Mouse (Mus musculus): ENCODE results near the gene Oas1a. TPM values are rescaled to one million over a fixed set of nuclear protein-coding genes. Genes with fewer than 3 reads are reported as not detected.
"Not testable (repeated sequence)": the region's sequence is repeated elsewhere in the genome, so short reads cannot be mapped to it uniquely, and the experiment has no call there.

Gene Oas1a
- polyA plus RNA-seq, 1 experiment from 2014 or later = 0.70 TPM

DNA sequence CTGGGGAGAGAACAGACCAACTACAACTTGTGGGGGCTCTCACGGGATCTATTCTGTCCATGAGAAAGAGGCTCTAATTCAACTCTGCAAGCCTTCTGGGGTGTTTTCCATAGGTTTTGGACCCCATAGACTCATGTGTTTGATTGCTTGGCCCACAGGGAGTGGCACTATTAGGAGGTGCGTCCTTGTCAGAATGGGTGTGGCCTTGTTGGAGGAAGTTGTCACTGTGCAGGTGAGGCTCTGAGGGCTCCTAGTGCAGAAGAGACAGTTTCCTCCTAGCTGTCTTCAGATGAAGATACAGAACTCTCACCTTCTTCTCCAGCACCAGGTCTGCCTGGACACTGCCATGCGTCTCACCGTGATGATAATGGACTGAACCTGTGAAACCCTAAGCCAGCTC lies 17.2 kb upstream of the Oas1a start:
- not testable (repeated sequence) for H3K27ac ChIP-seq (ENCODE audit: low read depth, low read length); ATAC-seq (ENCODE audit: insufficient read depth, low FRiP score, low TSS enrichment); H3K4me1 ChIP-seq (ENCODE audit: control insufficient read depth, insufficient read depth, low read length); H3K4me3 ChIP-seq (ENCODE audit: low read depth, low read length); H3K9ac ChIP-seq (ENCODE audit: low read length); H3K9me3 ChIP-seq (ENCODE audit: control insufficient read depth, low read length); H3K27me3 ChIP-seq (ENCODE audit: control insufficient read depth, insufficient read depth, low read length); H3K36me3 ChIP-seq (ENCODE audit: control insufficient read depth, insufficient read depth, low read length); H3K4me2 ChIP-seq (ENCODE audit: low read depth); DNase-seq (ENCODE audit: low spot score)
- 87% methylated on average over 4 of the region's 4 CpGs for WGBS

GRCm38 (mm10) chr5:120923969-120924368 lies 16.6 kb upstream of the Oas1a start:
- Histone ChIP-seq H3K4me1 (ENCODE audit: control insufficient read depth, insufficient read depth, low read length) (no peaks in the 10 kb centered on the region), H3K9me3 (ENCODE audit: control insufficient read depth, low read length) (no peaks in the 10 kb centered on the region), H3K27me3 (ENCODE audit: control insufficient read depth, insufficient read depth, low read length) (no peaks in the 10 kb centered on the region), H3K9ac (ENCODE audit: low read length) (no peak overlapping the region), H3K4me3 (ENCODE audit: low read depth, low read length) (no peak overlapping the region), H3K4me2 (ENCODE audit: low read depth) (no peak overlapping the region), H3K27ac (ENCODE audit: low read depth, low read length) (no peak overlapping the region), H3K36me3 (ENCODE audit: control insufficient read depth, insufficient read depth, low read length) (no peaks in the 10 kb centered on the region)
- DNase-seq (ENCODE audit: low spot score) (no peak), ATAC-seq (ENCODE audit: insufficient read depth, low FRiP score, low TSS enrichment) (no peak)
- WGBS = 87% methylated on average over 4 of the region's 4 CpGs

- WGBS = 75% methylated on average over 3 of the region's 3 CpGs
- Histone ChIP-seq H3K4me3 (ENCODE audit: low read depth, low read length) (no peak overlapping the region), H3K4me1 (ENCODE audit: control insufficient read depth, insufficient read depth, low read length) (no peaks in the 10 kb centered on the region), H3K4me2 (ENCODE audit: low read depth) (no peak overlapping the region), H3K9me3 (ENCODE audit: control insufficient read depth, low read length) (no peaks in the 10 kb centered on the region), H3K27ac (ENCODE audit: low read depth, low read length) (no peak overlapping the region), H3K27me3 (ENCODE audit: control insufficient read depth, insufficient read depth, low read length) (no peaks in the 10 kb centered on the region), H3K9ac (ENCODE audit: low read length) (no peak overlapping the region), H3K36me3 (ENCODE audit: control insufficient read depth, insufficient read depth, low read length) (no peaks in the 10 kb centered on the region)
- ATAC-seq (ENCODE audit: insufficient read depth, low FRiP score, low TSS enrichment) (no peak), DNase-seq (ENCODE audit: low spot score) (no peak)
Measured at GRCm38 (mm10) chr5:120920296-120920695, 13.0 kb upstream of the Oas1a start.

DNA sequence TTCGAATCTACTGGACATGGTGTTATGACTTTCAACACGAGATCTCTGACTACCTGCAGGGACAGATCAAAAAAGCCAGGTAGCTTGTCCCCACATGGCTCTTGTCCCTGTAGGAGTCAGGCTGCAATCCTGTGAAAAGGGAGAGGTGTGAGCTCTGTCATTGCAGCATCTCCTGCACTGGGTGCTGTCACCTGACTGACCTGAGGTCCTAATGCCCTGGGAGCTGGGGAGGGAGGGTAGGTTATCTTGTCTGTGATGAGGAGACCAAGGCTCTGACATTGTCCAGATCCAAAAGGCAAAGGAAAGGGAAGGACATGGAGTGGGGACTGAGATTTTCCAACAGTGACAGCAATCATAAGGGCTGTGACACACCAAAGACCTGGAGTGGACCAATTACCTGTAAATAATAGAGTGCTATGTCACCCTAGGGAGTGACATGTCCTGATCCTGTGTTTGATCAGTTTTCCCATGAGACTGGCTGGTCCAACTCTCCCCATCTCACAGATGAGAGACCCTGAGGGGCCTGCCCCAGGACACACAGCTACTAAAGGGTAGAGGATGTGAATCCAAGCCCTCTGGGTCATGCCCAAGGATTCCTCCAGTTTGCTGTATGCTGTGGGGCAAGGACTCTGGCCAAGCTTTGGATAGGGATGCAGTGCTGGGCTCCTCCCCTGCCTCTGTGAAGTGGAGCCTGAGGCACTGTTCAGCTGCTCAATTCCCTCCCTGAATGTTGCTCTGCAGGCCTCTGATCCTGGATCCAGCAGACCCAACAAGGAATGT lies 12.0 kb upstream of the Oas1a start:
- not testable (repeated sequence) for ATAC-seq (ENCODE audit: insufficient read depth, low FRiP score, low TSS enrichment); H3K4me3 ChIP-seq (ENCODE audit: low read depth, low read length); H3K4me2 ChIP-seq (ENCODE audit: low read depth); H3K4me1 ChIP-seq (ENCODE audit: control insufficient read depth, insufficient read depth, low read length); H3K27ac ChIP-seq (ENCODE audit: low read depth, low read length); H3K27me3 ChIP-seq (ENCODE audit: control insufficient read depth, insufficient read depth, low read length); H3K9ac ChIP-seq (ENCODE audit: low read length); H3K36me3 ChIP-seq (ENCODE audit: control insufficient read depth, insufficient read depth, low read length); DNase-seq (ENCODE audit: low spot score); H3K9me3 ChIP-seq (ENCODE audit: control insufficient read depth, low read length)
- 78% methylated on average over 2 of the region's 2 CpGs for WGBS

GRCm38 (mm10) chr5:120914204-120914603 lies 6.9 kb upstream of the Oas1a start, which contains the start of gene Oas1d:
Gene Oas1d (plus strand): TSS chr5:120914536.
- 64% methylated on average over 8 of the region's 8 CpGs for WGBS
- not testable (repeated sequence) for H3K36me3 ChIP-seq (ENCODE audit: control insufficient read depth, insufficient read depth, low read length); ATAC-seq (ENCODE audit: insufficient read depth, low FRiP score, low TSS enrichment); DNase-seq (ENCODE audit: low spot score); H3K4me1 ChIP-seq (ENCODE audit: control insufficient read depth, insufficient read depth, low read length); H3K9me3 ChIP-seq (ENCODE audit: control insufficient read depth, low read length); H3K4me3 ChIP-seq (ENCODE audit: low read depth, low read length); H3K27ac ChIP-seq (ENCODE audit: low read depth, low read length); H3K4me2 ChIP-seq (ENCODE audit: low read depth); H3K27me3 ChIP-seq (ENCODE audit: control insufficient read depth, insufficient read depth, low read length); H3K9ac ChIP-seq (ENCODE audit: low read length)

DNA sequence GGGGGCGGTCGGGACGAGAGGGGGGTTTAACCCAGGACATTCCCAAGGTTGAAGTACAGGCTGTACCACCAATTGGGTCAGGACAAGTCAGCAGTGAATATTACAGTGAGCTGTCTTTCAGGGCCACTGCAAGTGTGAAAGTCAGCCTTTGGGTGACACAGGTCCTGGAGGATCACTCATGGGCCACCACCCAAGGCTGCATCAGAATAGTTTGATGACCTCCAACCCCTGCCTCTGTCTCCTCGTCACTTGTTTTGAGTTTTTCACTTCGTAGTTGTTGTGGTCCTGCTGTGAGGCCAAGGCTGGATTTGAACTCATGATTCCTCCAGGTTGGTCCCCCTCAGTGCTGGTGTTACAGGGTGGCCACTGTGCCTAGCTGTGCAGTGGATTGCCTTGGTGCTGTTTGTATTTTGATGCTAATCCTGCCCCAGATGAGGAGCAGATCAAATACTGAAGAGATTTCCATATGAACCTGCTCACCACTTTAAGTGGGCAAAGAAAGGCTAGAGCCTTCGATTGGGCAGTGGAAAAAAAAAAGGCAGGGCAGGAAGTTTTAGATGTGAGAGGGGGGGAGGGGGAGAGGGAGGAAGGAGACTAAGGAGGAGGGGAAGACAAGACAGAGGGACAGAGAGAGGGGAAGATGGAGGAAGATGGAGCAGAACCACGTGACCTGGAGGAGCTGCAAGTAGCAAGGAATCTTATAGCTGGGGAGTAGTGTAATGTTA lies 1.0 kb upstream of the Oas1a start:
- H3K27me3 ChIP-seq (ENCODE audit: control insufficient read depth, insufficient read depth, low read length) = no peaks in the 10 kb centered on the region
- no peak for ATAC-seq (ENCODE audit: insufficient read depth, low FRiP score, low TSS enrichment)
- H3K4me2 ChIP-seq (ENCODE audit: low read depth) = no peak overlapping the region
- no peak overlapping the region for H3K4me3 ChIP-seq (ENCODE audit: low read depth, low read length)
- H3K9ac ChIP-seq (ENCODE audit: low read length) = no peak overlapping the region
- no peak for DNase-seq (ENCODE audit: low spot score)
- WGBS = 51% methylated on average over 7 of the region's 7 CpGs
- H3K9me3 ChIP-seq (ENCODE audit: control insufficient read depth, low read length) = no peaks in the 10 kb centered on the region
- no peak overlapping the region for H3K27ac ChIP-seq (ENCODE audit: low read depth, low read length)
- no peaks in the 10 kb centered on the region for H3K36me3 ChIP-seq (ENCODE audit: control insufficient read depth, insufficient read depth, low read length)
- H3K4me1 ChIP-seq (ENCODE audit: control insufficient read depth, insufficient read depth, low read length) = no peaks in the 10 kb centered on the region

GRCm38 (mm10) chr5:120902056-120902455 lies 5.3 kb downstream of the Oas1a start:
- 90% methylated on average over 5 of the region's 5 CpGs for WGBS
- Histone ChIP-seq H3K27ac (ENCODE audit: low read depth, low read length) (no peak overlapping the region), H3K4me1 (ENCODE audit: control insufficient read depth, insufficient read depth, low read length) (no peaks in the 10 kb centered on the region), H3K36me3 (ENCODE audit: control insufficient read depth, insufficient read depth, low read length) (no peaks in the 10 kb centered on the region), H3K9me3 (ENCODE audit: control insufficient read depth, low read length) (no peaks in the 10 kb centered on the region), H3K4me3 (ENCODE audit: low read depth, low read length) (no peak overlapping the region), H3K27me3 (ENCODE audit: control insufficient read depth, insufficient read depth, low read length) (no peaks in the 10 kb centered on the region), H3K4me2 (ENCODE audit: low read depth) (no peak overlapping the region), H3K9ac (ENCODE audit: low read length) (no peak overlapping the region)
- no peak for DNase-seq (ENCODE audit: low spot score)
- ATAC-seq (ENCODE audit: insufficient read depth, low FRiP score, low TSS enrichment) = no peak

DNA sequence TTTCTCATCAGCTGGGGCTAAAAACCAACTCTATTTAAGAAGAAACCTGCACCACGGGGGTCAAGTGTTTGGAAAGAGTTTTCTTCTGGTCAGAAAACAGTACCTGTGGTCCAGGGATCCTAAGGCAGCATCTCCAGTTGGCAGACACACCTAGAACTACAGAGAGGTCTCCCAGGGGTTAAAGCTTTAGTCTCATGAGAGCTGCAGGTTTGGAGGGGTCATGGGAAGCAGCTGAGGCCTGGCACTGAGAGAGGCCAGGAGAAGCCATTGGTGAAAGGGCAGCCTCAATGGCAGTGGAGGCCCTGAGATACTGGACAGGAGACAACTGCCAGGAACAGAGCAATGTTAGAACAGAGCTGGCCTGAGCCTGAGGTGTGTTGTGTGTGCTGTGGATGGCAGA lies 6.7 kb downstream of the Oas1a start:
- Histone ChIP-seq H3K4me1 (ENCODE audit: control insufficient read depth, insufficient read depth, low read length) (no peaks in the 10 kb centered on the region), H3K36me3 (ENCODE audit: control insufficient read depth, insufficient read depth, low read length) (no peaks in the 10 kb centered on the region), H3K4me3 (ENCODE audit: low read depth, low read length) (no peak overlapping the region), H3K27me3 (ENCODE audit: control insufficient read depth, insufficient read depth, low read length) (no peaks in the 10 kb centered on the region), H3K9ac (ENCODE audit: low read length) (no peak overlapping the region), H3K9me3 (ENCODE audit: control insufficient read depth, low read length) (no peaks in the 10 kb centered on the region), H3K4me2 (ENCODE audit: low read depth) (no peak overlapping the region), H3K27ac (ENCODE audit: low read depth, low read length) (no peak overlapping the region)
- no peak for DNase-seq (ENCODE audit: low spot score)
- 67% methylated on average over 1 of the region's 1 CpGs for WGBS
- no peak for ATAC-seq (ENCODE audit: insufficient read depth, low FRiP score, low TSS enrichment)

- H3K36me3 ChIP-seq (ENCODE audit: control insufficient read depth, insufficient read depth, low read length) = no peaks in the 10 kb centered on the region
- H3K9ac ChIP-seq (ENCODE audit: low read length) = no peak overlapping the region
- H3K4me2 ChIP-seq (ENCODE audit: low read depth) = no peak overlapping the region
- H3K4me3 ChIP-seq (ENCODE audit: low read depth, low read length) = no peak overlapping the region
- H3K27me3 ChIP-seq (ENCODE audit: control insufficient read depth, insufficient read depth, low read length) = no peaks in the 10 kb centered on the region
- DNase-seq (ENCODE audit: low spot score) (no peak), ATAC-seq (ENCODE audit: insufficient read depth, low FRiP score, low TSS enrichment) (no peak)
- H3K27ac ChIP-seq (ENCODE audit: low read depth, low read length) = no peak overlapping the region
- H3K4me1 ChIP-seq (ENCODE audit: control insufficient read depth, insufficient read depth, low read length) = no peaks in the 10 kb centered on the region
- no peaks in the 10 kb centered on the region for H3K9me3 ChIP-seq (ENCODE audit: control insufficient read depth, low read length)
Measured at GRCm38 (mm10) chr5:120898726-120899125, 8.6 kb downstream of the Oas1a start.

Data from neural tube, embryonic 11.5 days (tissue).